Mouse (Mus musculus): ENCODE data around the gene Ugt1a7c.

DNA sequence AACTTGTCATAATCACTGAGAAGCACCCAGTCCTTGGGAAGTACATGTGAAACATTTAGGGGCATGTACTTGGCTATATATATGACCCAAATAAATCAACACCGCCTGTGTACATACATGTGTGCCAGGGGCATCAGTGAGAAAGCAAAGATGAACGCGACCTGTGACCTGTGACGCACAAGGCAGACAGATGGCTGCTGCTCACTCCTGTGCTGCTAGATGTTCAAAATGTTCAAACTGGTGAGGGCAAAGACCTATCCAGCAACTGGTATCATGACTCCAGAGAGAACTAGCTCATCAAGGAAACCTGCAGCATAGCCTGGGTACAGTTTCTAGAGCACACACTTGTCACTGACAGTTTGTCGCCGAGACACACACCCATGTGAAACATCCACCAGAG, 172.6 kb downstream of the Ugt1a7c start:
- TF ChIP-seq POLR2A (IDR thresholded peaks at IDR 0.05; ENCODE audit: extremely low read depth, insufficient read depth, low read length) (no peak), CTCF (IDR thresholded peaks at IDR 0.05; ENCODE audit: extremely low read depth, insufficient read depth, low read length) (no peak)
